Comparison of ENCODE assay signal across 8 mouse cellular contexts in genomic region chr9:95511472-95512330, GRCm38 (mm10). TPM values are rescaled to one million over a fixed set of nuclear protein-coding genes. Genes with fewer than 3 reads are reported as not detected.
DNase-seq lines count a peak whose midpoint lies in the region; ATAC-seq and TF ChIP-seq lines count a peak whose summit lies in the region.

TSS of gene U2surp (minus strand) at chr9:95511996.

- peak within 1 kb of the TSS; percentile 86 for H3K27ac ChIP-seq in bone marrow, adult 2 months (ENCODE audit: control insufficient read depth, insufficient read depth, low read depth, low read length, poor library complexity)
- peak within 1 kb of the TSS; percentile 92 for H3K27ac ChIP-seq in embryonic facial prominence, embryonic 15.5 days (replicated peaks)
- H3K27ac ChIP-seq in limb, embryonic 14.5 days (replicated peaks; ENCODE audit: low read depth, low read length) = peak within 1 kb of the TSS; percentile 81
- peak within 1 kb of the TSS; percentile 78 for H3K27ac ChIP-seq in midbrain, postnatal 0 days (ENCODE audit: low read depth, low read length)

- H3K4me2 ChIP-seq in embryonic facial prominence, embryonic 15.5 days (replicated peaks) = peak within 1 kb of the TSS; percentile 79
- peak within 1 kb of the TSS; percentile 85 for H3K4me2 ChIP-seq in limb, embryonic 14.5 days (replicated peaks; ENCODE audit: low read depth, low read length, severe bottlenecking)
- peak within 1 kb of the TSS; percentile 89 for H3K4me2 ChIP-seq in midbrain, postnatal 0 days (ENCODE audit: low read depth, low read length, poor library complexity, severe bottlenecking)

- TF ChIP-seq POLR2A in bone marrow, adult 2 months (IDR thresholded peaks at IDR 0.05; ENCODE audit: borderline replicate concordance, control insufficient read depth, low read depth, low read length) = peak; percentile 80; the same call in 1 of the 2 replicates
- peak; percentile 41; the same call in 1 of the 2 replicates for TF ChIP-seq POLR2A in limb, embryonic 14.5 days (IDR thresholded peaks at IDR 0.05; ENCODE audit: borderline replicate concordance, extremely low read depth, insufficient read depth, insufficient read length)

- WGBS in bone marrow, adult 2 months = under 1% methylated on average over 74 of the region's 74 CpGs
- WGBS in embryonic facial prominence, embryonic 15.5 days = under 1% methylated on average over 74 of the region's 74 CpGs
- WGBS in limb, embryonic 14.5 days = under 1% methylated on average over 64 of the region's 74 CpGs
- WGBS in midbrain, postnatal 0 days = under 1% methylated on average over 74 of the region's 74 CpGs

- H3K36me3 ChIP-seq in embryonic facial prominence, embryonic 15.5 days = peaks cover 5% of the 10 kb centered on the region; the same call in 1 of the 2 replicates
- H3K36me3 ChIP-seq in limb, embryonic 14.5 days (ENCODE audit: control insufficient read depth, insufficient read depth, low read length) = no peaks in the 10 kb centered on the region
- H3K36me3 ChIP-seq in midbrain, postnatal 0 days (ENCODE audit: insufficient read depth, low read length) = no peaks in the 10 kb centered on the region

- ATAC-seq in embryonic facial prominence, embryonic 15.5 days (ENCODE audit: insufficient number of reproducible peaks, low FRiP score, low TSS enrichment, low read depth) = peak; percentile 94
- peak; percentile 97 for ATAC-seq in limb, embryonic 14.5 days (ENCODE audit: low FRiP score, low read depth)
- ATAC-seq in midbrain, postnatal 0 days (ENCODE audit: low FRiP score) = peak; percentile 96

- peak within 1 kb of the TSS; percentile 96 for H3K4me3 ChIP-seq in bone marrow, adult 2 months (replicated peaks; ENCODE audit: control insufficient read depth, low read depth, low read length)
- H3K4me3 ChIP-seq in embryonic facial prominence, embryonic 15.5 days (replicated peaks) = peak within 1 kb of the TSS; percentile 98
- H3K4me3 ChIP-seq in limb, embryonic 14.5 days (replicated peaks; ENCODE audit: low read length) = peak within 1 kb of the TSS; percentile 98
- H3K4me3 ChIP-seq in midbrain, postnatal 0 days (ENCODE audit: low read depth, low read length) = peak within 1 kb of the TSS; percentile 64

- H3K9me3 ChIP-seq in embryonic facial prominence, embryonic 15.5 days (replicated peaks) = no peaks in the 10 kb centered on the region
- H3K9me3 ChIP-seq in limb, embryonic 14.5 days (ENCODE audit: control insufficient read depth, low read length) = no peaks in the 10 kb centered on the region
- no peaks in the 10 kb centered on the region for H3K9me3 ChIP-seq in midbrain, postnatal 0 days (ENCODE audit: low read length)

- H3K9ac ChIP-seq in embryonic facial prominence, embryonic 15.5 days = peak within 1 kb of the TSS; percentile 94
- H3K9ac ChIP-seq in limb, embryonic 14.5 days (ENCODE audit: low read depth, low read length, severe bottlenecking) = peak within 1 kb of the TSS; percentile 94
- peak within 1 kb of the TSS; percentile 66 for H3K9ac ChIP-seq in midbrain, postnatal 0 days (replicated peaks; ENCODE audit: low read length, poor library complexity, severe bottlenecking)

- peak; percentile 97 for DNase-seq in 416B (ENCODE audit: low read depth)
- DNase-seq in heart, adult 8-10 months (ENCODE audit: low spot score) = peak; percentile 94
- peak; percentile 99 for DNase-seq in kidney, adult 9 months
- peak; percentile 96 for DNase-seq in limb, embryonic 14.5 days (ENCODE audit: low spot score)
- peak; percentile 97 for DNase-seq in midbrain, postnatal 0 days (ENCODE audit: low spot score)
- DNase-seq in spleen, postnatal 14 days (ENCODE audit: low spot score in 2 of 2) = peak; percentile 90 to 93

- H3K27me3 ChIP-seq in embryonic facial prominence, embryonic 15.5 days = no peaks in the 10 kb centered on the region
- H3K27me3 ChIP-seq in limb, embryonic 14.5 days (ENCODE audit: control insufficient read depth, insufficient read depth, low read length) = no peaks in the 10 kb centered on the region
- no peaks in the 10 kb centered on the region for H3K27me3 ChIP-seq in midbrain, postnatal 0 days (ENCODE audit: insufficient read depth, low read length)

- TF ChIP-seq CTCF in bone marrow, adult 2 months (IDR thresholded peaks at IDR 0.05; ENCODE audit: control insufficient read depth, insufficient read depth, low read length) = no peak
- TF ChIP-seq CTCF in midbrain, postnatal 0 days (IDR thresholded peaks at IDR 0.05) = no peak

- H3K4me1 ChIP-seq in bone marrow, adult 2 months (ENCODE audit: control insufficient read depth, insufficient read depth, low read length) = peaks cover 1% of the 10 kb centered on the region; the same call in 1 of the 2 replicates
- peaks cover 19% of the 10 kb centered on the region for H3K4me1 ChIP-seq in embryonic facial prominence, embryonic 15.5 days
- peaks cover 13% of the 10 kb centered on the region for H3K4me1 ChIP-seq in limb, embryonic 14.5 days (ENCODE audit: control insufficient read depth, insufficient read depth, low read length)
- H3K4me1 ChIP-seq in midbrain, postnatal 0 days (ENCODE audit: insufficient read depth, low read length) = peaks cover 4% of the 10 kb centered on the region; the same call in 1 of the 2 replicates

RNA-seq across cellular contexts. Expression of gene U2surp, which starts in this region (rescaled TPM):
- 63.8 and 79.3 TPM in 2 replicates for polyA plus RNA-seq in bone marrow, adult 2 months (2011; ENCODE audit: insufficient read depth, insufficient read length, low replicate concordance, missing spikeins)
- 128 and 132 TPM in 2 replicates for polyA plus RNA-seq in embryonic facial prominence, embryonic 15.5 days (2015; fragmentation: Nextera tagmentation; extraction: Ambion mirVana)
- total RNA-seq in heart, adult 8-10 months (2022) = 10 to 100 TPM; 28.9 to 36.9 (median 35.8) TPM
- 22.4 and 35.3 TPM in 2 replicates for polyA plus RNA-seq in limb, embryonic 14.5 days (2012; rRNA removed)
- 115 and 123 TPM in 2 replicates for polyA plus RNA-seq in limb, embryonic 14.5 days (2014; fragmentation: Nextera tagmentation; extraction: Ambion mirVana)
- total RNA-seq in midbrain, postnatal 0 days (2014; rRNA removed) = 37.8 and 51.2 TPM in 2 replicates
- 116 and 138 TPM in 2 replicates for polyA plus RNA-seq in midbrain, postnatal 0 days (2015; fragmentation: Nextera tagmentation; extraction: Ambion mirVana)

Comparison
In these comparisons a context has a peak if more than half of its experiments do, and no peak if none do; other contexts are left out.
1. Peak in every context shown above with its lines: DNase-seq, ATAC-seq, H3K4me3 ChIP-seq and H3K27ac ChIP-seq.